Mouse (Mus musculus): ENCODE measurements around the gene Asic2.
A peak's percentile ranks its signal among the peaks of the same experiment; 100 is the strongest.

The Asic2 gene

GRCm38 (mm10) chr11:81014776-81015175, 953.5 kb downstream of the Asic2 start:
- no peak for DNase-seq (ENCODE audit: low spot score in 2 of 2)

GRCm38 (mm10) chr11:81013501-81013900, 954.8 kb downstream of the Asic2 start:
- DNase-seq (ENCODE audit: low spot score in 2 of 2), result no peak

GRCm38 (mm10) chr11:81010766-81011165, 957.5 kb downstream of the Asic2 start:
- no peak for DNase-seq (ENCODE audit: low spot score in 2 of 2)

- peak; percentile 58 to 71 for DNase-seq (ENCODE audit: low spot score in 2 of 2)
Observed at GRCm38 (mm10) chr11:81009366-81009765, 958.9 kb downstream of the Asic2 start.

GRCm38 (mm10) chr11:81005831-81006230, 962.4 kb downstream of the Asic2 start:
- no peak for DNase-seq (ENCODE audit: low spot score in 2 of 2)

GRCm38 (mm10) chr11:81002769-81003430, 965.4 kb downstream of the Asic2 start:
- peak; percentile 12 to 38 for DNase-seq (ENCODE audit: low spot score in 2 of 2)

GRCm38 (mm10) chr11:80995621-80996020, 972.6 kb downstream of the Asic2 start:
- DNase-seq (ENCODE audit: low spot score in 2 of 2), result no peak

- no peak for DNase-seq (ENCODE audit: low spot score in 2 of 2)
Observed at GRCm38 (mm10) chr11:80983530-80983929, 984.7 kb downstream of the Asic2 start.

- no peak for DNase-seq (ENCODE audit: low spot score in 2 of 2)
Observed at GRCm38 (mm10) chr11:80976239-80976855, 991.9 kb downstream of the Asic2 start.

GRCm38 (mm10) chr11:80974616-80975015, 993.6 kb downstream of the Asic2 start:
- DNase-seq (ENCODE audit: low spot score in 2 of 2), result no peak

GRCm38 (mm10) chr11:80973976-80974375, 994.3 kb downstream of the Asic2 start:
- peak; percentile 69 to 75 for DNase-seq (ENCODE audit: low spot score in 2 of 2)

GRCm38 (mm10) chr11:80973273-80973672, 995.0 kb downstream of the Asic2 start:
- DNase-seq (ENCODE audit: low spot score in 2 of 2), result no peak

GRCm38 (mm10) chr11:80967544-80967943, 1000.7 kb downstream of the Asic2 start:
- DNase-seq (ENCODE audit: low spot score in 2 of 2), result no peak

GRCm38 (mm10) chr11:80966040-80966439, 1002.2 kb downstream of the Asic2 start:
- no peak for DNase-seq (ENCODE audit: low spot score in 2 of 2)

- peak; percentile 62 to 66 for DNase-seq (ENCODE audit: low spot score in 2 of 2)
Observed at GRCm38 (mm10) chr11:80961326-80961725, 1006.9 kb downstream of the Asic2 start.

- DNase-seq (ENCODE audit: low spot score in 2 of 2), result no peak
Observed at GRCm38 (mm10) chr11:80958086-80958671, 1010.1 kb downstream of the Asic2 start.

GRCm38 (mm10) chr11:80955915-80956314, 1012.3 kb downstream of the Asic2 start:
- DNase-seq (ENCODE audit: low spot score in 2 of 2), result no peak

- DNase-seq (ENCODE audit: low spot score in 2 of 2), result no peak
Observed at GRCm38 (mm10) chr11:80954147-80954546, 1014.1 kb downstream of the Asic2 start.

GRCm38 (mm10) chr11:80949068-80949738, 1019.1 kb downstream of the Asic2 start:
- DNase-seq (ENCODE audit: low spot score in 2 of 2), result no peak

- DNase-seq (ENCODE audit: low spot score in 2 of 2), result no peak
Observed at GRCm38 (mm10) chr11:80948103-80948502, 1020.2 kb downstream of the Asic2 start.

- DNase-seq (ENCODE audit: low spot score in 2 of 2), result no peak
Observed at GRCm38 (mm10) chr11:80946163-80946562, 1022.1 kb downstream of the Asic2 start.

- peak; percentile 62 to 69 for DNase-seq (ENCODE audit: low spot score in 2 of 2)
Observed at GRCm38 (mm10) chr11:80923286-80923951, 1044.8 kb downstream of the Asic2 start.

Data from right cerebral cortex, adult 2 months (tissue).